Mouse (Mus musculus) Patski (cell line): ENCODE data around the gene Htra1. TPM values are rescaled to one million over a fixed set of nuclear protein-coding genes. Genes with fewer than 3 reads are reported as not detected.

Source experiments
- ATAC-seq: fragments of 100-300 bp; one replicate; pipeline ENCODE4 v1.8.0; 2021
- CTCF ChIA-PET: fragments of 350-600 bp; sonication (Branson Sonifier 250); formaldehyde crosslinking; loops from one replicate; lab custom pipeline; 2022; ENCODE audit warnings: inconsistent platforms; lab: Charles Lee
- POLR2A ChIA-PET: fragments of 350-600 bp; sonication (Branson Sonifier 250); formaldehyde crosslinking; loops from one replicate; lab custom pipeline; 2022; ENCODE audit warnings: antibody characterized with exemption, inconsistent platforms; lab: Charles Lee
- DNase-seq: peaks from one replicate; pipeline ENCODE4 v3.0.0-alpha.2; 2011; ENCODE audit warnings: low read depth, low spot score
- H3K27me3 ChIP-seq: fragments of 371-371 bp; one replicate; pipeline ENCODE4 v1.5.1; 2021
- CTCF ChIP-seq: fragments of 100-300 bp; IDR thresholded peaks from one replicate; pipeline ENCODE4 v1.5.1; 2021
- in situ Hi-C: fragments of 300-500 bp; cut with MboI; formaldehyde crosslinking; loops from 3 replicates; pipeline ENCODE4 v1.11.1; 2018; ENCODE audit warnings: low pct_unique_long_range_greater_than_20kb, mixed read lengths
- polyA plus RNA-seq: library from polyadenylated mRNA; unstranded; gene quantifications from one replicate; pipeline ENCODE4 v1.2.3, GENCODE M21; 2021

The Htra1 gene
- polyA plus RNA-seq, 1 experiment from 2014 or later: 170 TPM

GRCm38 (mm10) chr7:130944766-130945475 is 9.0 kb downstream of the Htra1 start:
- in situ Hi-C loops: no loop called here
- H3K27me3 ChIP-seq: no peaks in the 10 kb centered on the region
- TF ChIP-seq CTCF: no peak
- POLR2A ChIA-PET: interaction anchor here (0.7 to 1.4 kb wide), 2 partner anchors 36 to 615 kb away, joined by 3 read pairs; partner anchors contain the start of gene Bub3
- ATAC-seq (no peak), DNase-seq (no peak)
- CTCF ChIA-PET: interaction anchor here (1.5 kb wide), 1 partner anchor 17 kb away, joined by 3 read pairs; no protein-coding TSS in a partner anchor

GRCm38 (mm10) chr7:130945730-130946129 is 9.8 kb downstream of the Htra1 start:
- no peak for DNase-seq
- no peaks in the 10 kb centered on the region for H3K27me3 ChIP-seq
- no peak for TF ChIP-seq CTCF
- ATAC-seq: no peak
- ChIA-PET CTCF (no interaction called here), POLR2A (interaction anchor here (0.9 kb wide), 1 partner anchor 8 kb away, joined by 3 read pairs; no protein-coding TSS in a partner anchor)
- in situ Hi-C loops: no loop called here

DNA sequence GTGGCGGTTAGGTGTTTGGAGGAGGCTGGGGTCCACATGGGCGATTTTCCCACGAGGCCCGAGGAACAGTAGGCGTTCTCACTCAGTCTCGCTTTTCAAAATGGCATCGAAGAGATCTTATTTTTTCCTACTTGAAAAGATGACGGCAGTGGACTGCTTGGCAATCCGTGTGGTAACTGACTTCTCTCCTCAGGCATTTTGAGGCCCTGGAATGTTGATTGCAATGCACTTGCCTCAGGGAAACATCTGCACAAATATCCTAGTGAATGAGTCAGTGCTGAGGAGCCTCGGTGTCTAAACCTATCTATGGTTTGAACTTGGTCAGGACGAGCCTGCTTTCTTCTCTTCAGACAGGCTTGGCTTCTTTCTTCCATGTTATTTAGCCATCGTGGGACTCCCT is 10.4 kb downstream of the Htra1 start:
- in situ Hi-C loops: no loop called here
- peak; percentile 70 for DNase-seq
- ChIA-PET CTCF (interaction anchor here (1.8 kb wide), 1 partner anchor 8 kb away, joined by 5 read pairs; no protein-coding TSS in a partner anchor), POLR2A (interaction anchor here (0.9 to 1.2 kb wide), 2 partner anchors 9 to 19 kb away, joined by 3 read pairs; no protein-coding TSS in a partner anchor)
- peak; percentile 73 for ATAC-seq
- H3K27me3 ChIP-seq: no peaks in the 10 kb centered on the region
- TF ChIP-seq CTCF: no peak

DNA sequence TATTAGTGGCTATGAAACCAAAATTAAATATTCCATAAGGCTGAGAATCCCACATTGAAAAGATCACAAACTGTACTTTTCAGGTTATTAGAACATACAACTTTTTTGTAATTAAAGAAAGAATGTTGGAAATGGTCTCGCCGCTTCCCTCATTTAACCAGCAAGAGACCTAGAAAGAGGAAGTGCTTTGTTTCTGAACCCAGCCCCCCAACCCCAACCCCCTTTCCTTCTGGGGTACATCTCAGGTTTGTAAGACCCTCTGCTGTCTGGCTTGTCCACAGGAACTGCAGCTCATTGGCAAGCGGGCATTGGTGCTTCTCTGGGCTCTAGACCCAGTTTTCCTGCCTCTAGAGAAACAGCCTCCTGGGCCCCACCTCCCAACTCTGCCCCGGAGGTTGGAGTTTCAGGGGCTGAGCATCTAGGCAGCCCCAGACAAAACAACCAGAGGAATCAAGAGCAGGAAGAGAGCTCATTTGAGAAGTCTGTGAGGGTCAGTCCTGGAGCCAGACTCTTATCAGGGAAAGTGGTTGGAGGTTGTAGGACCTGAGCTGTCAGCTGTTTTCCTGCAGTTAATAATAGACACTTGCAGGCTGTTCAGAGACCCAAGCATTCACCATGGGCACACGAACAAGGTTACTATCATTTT is 12.8 kb downstream of the Htra1 start:
- no peak for TF ChIP-seq CTCF
- ATAC-seq: no peak
- ChIA-PET CTCF (no interaction called here), POLR2A (no interaction called here)
- in situ Hi-C loops: no loop called here
- no peak for DNase-seq
- H3K27me3 ChIP-seq: no peaks in the 10 kb centered on the region

DNA sequence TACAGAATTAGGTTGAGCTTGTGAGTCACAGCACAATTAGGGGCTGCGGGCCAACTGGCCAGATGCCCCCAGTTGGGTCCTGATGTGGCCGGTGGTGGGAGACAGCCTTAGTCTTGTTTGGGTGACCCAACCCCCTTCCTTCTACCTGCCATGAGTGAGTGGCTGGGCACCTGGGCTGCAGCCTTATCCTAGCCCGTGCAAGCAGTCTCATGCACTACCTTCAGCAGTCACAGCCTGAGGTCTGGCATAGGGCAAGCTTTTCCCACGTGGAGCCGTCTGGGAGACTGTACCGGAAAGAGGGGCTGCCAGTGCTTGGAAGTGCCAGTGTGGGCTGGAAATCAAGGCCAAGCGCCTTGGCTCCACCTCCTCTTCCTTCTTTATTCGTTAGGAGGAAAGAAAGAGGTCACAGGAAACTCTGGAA is 13.4 kb downstream of the Htra1 start:
- ATAC-seq (no peak), DNase-seq (no peak)
- ChIA-PET CTCF (no interaction called here), POLR2A (no interaction called here)
- H3K27me3 ChIP-seq: no peaks in the 10 kb centered on the region
- in situ Hi-C loops: no loop called here
- no peak for TF ChIP-seq CTCF

GRCm38 (mm10) chr7:130950482-130950881 is 14.6 kb downstream of the Htra1 start:
- ATAC-seq: no peak
- no peaks in the 10 kb centered on the region for H3K27me3 ChIP-seq
- no peak for DNase-seq
- TF ChIP-seq CTCF: no peak
- in situ Hi-C loops: no loop called here
- CTCF ChIA-PET: no interaction called here
- POLR2A ChIA-PET: no interaction called here

- CTCF ChIA-PET: no interaction called here
- no peak for TF ChIP-seq CTCF
- DNase-seq: no peak
- no peaks in the 10 kb centered on the region for H3K27me3 ChIP-seq
- no peak for ATAC-seq
- POLR2A ChIA-PET: no interaction called here
- in situ Hi-C loops: no loop called here
These were observed 15.1 kb downstream of the Htra1 start for GRCm38 (mm10) chr7:130951004-130951403.

GRCm38 (mm10) chr7:130953376-130953775 is 17.5 kb downstream of the Htra1 start:
- ATAC-seq: no peak
- CTCF ChIA-PET: interaction anchor here (1.0 to 2.1 kb wide), 2 partner anchors 11 to 192 kb away, joined by 3 to 4 read pairs; no protein-coding TSS in a partner anchor
- no peak for TF ChIP-seq CTCF
- POLR2A ChIA-PET: no interaction called here
- in situ Hi-C loops: no loop called here
- DNase-seq: no peak
- no peaks in the 10 kb centered on the region for H3K27me3 ChIP-seq

DNA sequence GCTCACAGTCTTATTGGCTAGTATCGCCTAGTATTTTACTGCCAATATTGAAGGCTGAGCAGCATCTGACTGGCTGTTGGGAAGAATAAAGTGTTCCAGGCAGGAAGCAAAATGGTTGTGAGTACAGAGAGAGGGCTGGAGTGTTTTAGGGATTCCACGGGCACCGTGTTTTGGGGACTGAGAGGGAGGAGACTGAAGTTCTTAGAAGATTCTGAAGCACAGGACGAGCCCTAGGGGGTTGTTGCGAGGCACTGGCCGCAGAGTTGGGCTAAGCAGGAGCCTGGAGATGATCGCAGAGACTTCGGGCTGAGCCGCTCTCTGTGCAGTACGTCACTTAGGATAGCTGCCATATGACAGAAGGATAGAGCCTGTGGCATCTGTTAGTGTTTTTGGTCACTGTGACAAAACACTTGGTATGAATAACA is 18.3 kb downstream of the Htra1 start:
- no peak for DNase-seq
- no peaks in the 10 kb centered on the region for H3K27me3 ChIP-seq
- TF ChIP-seq CTCF: no peak
- ATAC-seq: no peak
- POLR2A ChIA-PET: no interaction called here
- CTCF ChIA-PET: interaction anchor here (2.1 kb wide), 1 partner anchor 10 kb away, joined by 4 read pairs; no protein-coding TSS in a partner anchor
- in situ Hi-C loops: no loop called here

- DNase-seq (no peak), ATAC-seq (no peak)
- no peaks in the 10 kb centered on the region for H3K27me3 ChIP-seq
- TF ChIP-seq CTCF: no peak
- in situ Hi-C loops: no loop called here
- ChIA-PET CTCF (no interaction called here), POLR2A (no interaction called here)
These were observed 22.6 kb downstream of the Htra1 start for GRCm38 (mm10) chr7:130958551-130958950.

DNA sequence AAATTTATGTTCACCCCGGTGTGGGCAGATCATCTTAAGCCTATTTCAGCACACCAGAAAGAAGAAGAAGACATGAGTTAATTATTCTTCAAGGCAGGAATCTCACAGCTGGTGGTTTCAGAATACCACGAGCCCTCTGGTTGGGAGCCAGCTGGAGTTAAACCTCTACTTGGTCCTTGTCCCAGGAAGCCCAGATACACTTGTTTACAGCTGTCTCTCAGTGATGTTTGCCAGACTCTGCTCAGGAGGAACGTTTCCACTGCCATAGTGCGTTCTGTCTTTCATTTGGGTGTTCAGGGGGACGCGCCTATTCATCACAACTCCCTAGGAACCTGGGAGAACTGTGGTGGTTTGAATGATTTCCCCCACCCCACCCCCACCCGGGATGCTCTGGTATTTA is 24.0 kb downstream of the Htra1 start:
- no peak for TF ChIP-seq CTCF
- ChIA-PET CTCF (interaction anchor here (1.2 to 1.3 kb wide), 2 partner anchors 17 to 385 kb away, joined by 3 to 4 read pairs; no protein-coding TSS in a partner anchor), POLR2A (interaction anchor here (0.7 kb wide), 2 partner anchors 21 to 22 kb away, joined by 3 to 4 read pairs; no protein-coding TSS in a partner anchor)
- no peak for DNase-seq
- H3K27me3 ChIP-seq: no peaks in the 10 kb centered on the region
- ATAC-seq: peak; percentile 41
- in situ Hi-C loops: no loop called here
